Mouse (Mus musculus) lung, postnatal 4 days (tissue): Measurements from ENCODE around the gene Dnpep.

Experiments used
- DNase-seq, 2 experiments: peaks; one replicate each; pipeline ENCODE4 v3.0.0; 2021

Gene Dnpep

GRCm38 (mm10) chr1:75327461-75327860 lies 9.7 kb upstream of the Dnpep start:
- no peak for DNase-seq

- no peak for DNase-seq
Measured at GRCm38 (mm10) chr1:75319166-75319565, 1.4 kb upstream of the Dnpep start.

- DNase-seq, result no peak
Measured at GRCm38 (mm10) chr1:75318736-75319135, 946 bp upstream of the Dnpep start.

- no peak for DNase-seq
Measured at GRCm38 (mm10) chr1:75318301-75318700, 511 bp upstream of the Dnpep start.

- peak; percentile 91 for DNase-seq
Measured at GRCm38 (mm10) chr1:75316861-75317240, 939 bp downstream of the Dnpep start.

- DNase-seq, result no peak
Measured at GRCm38 (mm10) chr1:75315456-75316365, 2.1 kb downstream of the Dnpep start.

GRCm38 (mm10) chr1:75315011-75315410 lies 2.8 kb downstream of the Dnpep start:
- DNase-seq, result no peak

- DNase-seq, result no peak
Measured at GRCm38 (mm10) chr1:75311694-75312093, 6.1 kb downstream of the Dnpep start.

- no peak for DNase-seq
Measured at GRCm38 (mm10) chr1:75304662-75305061, 13.1 kb downstream of the Dnpep start.

- DNase-seq, result no peak
Measured at GRCm38 (mm10) chr1:75294294-75294693, 23.5 kb downstream of the Dnpep start.

- no peak for DNase-seq
Measured at GRCm38 (mm10) chr1:75293331-75293701, 24.5 kb downstream of the Dnpep start.

GRCm38 (mm10) chr1:75292476-75293330 lies 25.1 kb downstream of the Dnpep start:
- DNase-seq, result no peak

- DNase-seq, result no peak
Measured at GRCm38 (mm10) chr1:75291321-75291720, 26.5 kb downstream of the Dnpep start.

GRCm38 (mm10) chr1:75290582-75290981 lies 27.2 kb downstream of the Dnpep start:
- no peak for DNase-seq

GRCm38 (mm10) chr1:75289888-75290431 lies 27.8 kb downstream of the Dnpep start:
- no peak for DNase-seq

- no peak for DNase-seq
Measured at GRCm38 (mm10) chr1:75289376-75289775, 28.4 kb downstream of the Dnpep start.

GRCm38 (mm10) chr1:75284911-75285310 lies 32.9 kb downstream of the Dnpep start:
- no peak for DNase-seq

- DNase-seq, result no peak
Measured at GRCm38 (mm10) chr1:75283017-75283416, 34.8 kb downstream of the Dnpep start.

- no peak for DNase-seq
Measured at GRCm38 (mm10) chr1:75278228-75278627, 39.6 kb downstream of the Dnpep start, which contains the start of gene Resp18. Gene Resp18 (minus strand): TSS chr1:75278415.

- peak in 1 of 2 experiments; percentile 54 for DNase-seq
Measured at GRCm38 (mm10) chr1:75277195-75278188, 40.3 kb downstream of the Dnpep start.

GRCm38 (mm10) chr1:75264091-75264880 lies 53.5 kb downstream of the Dnpep start, which contains the start of gene Ptprn:
Gene Ptprn (minus strand): TSS chr1:75264502.
- DNase-seq, result no peak
